Mouse (Mus musculus): ENCODE measurements at regions not wholly inside any gene's neighbourhood (a gene's known extent, or its start where the extent isn't known, plus 50 kb on each side); places are given as distances from the start of the nearest gene placed in this dataset.

- TF ChIP-seq CTCF (IDR thresholded peaks at IDR 0.05; ENCODE audit: low read depth) (no peak), EP300 (IDR thresholded peaks at IDR 0.05; ENCODE audit: low read depth) (no peak)
These were observed 181.3 kb upstream of the Rfx3 start for GRCm38 (mm10) chr19:28192248-28192647.
